Mouse (Mus musculus): ENCODE data around the gene Ptpre. TPM values are rescaled to one million over a fixed set of nuclear protein-coding genes. Genes with fewer than 3 reads are reported as not detected.

The Ptpre gene
- polyA plus RNA-seq, 1 experiment from 2014 or later = 2.3 TPM

DNA sequence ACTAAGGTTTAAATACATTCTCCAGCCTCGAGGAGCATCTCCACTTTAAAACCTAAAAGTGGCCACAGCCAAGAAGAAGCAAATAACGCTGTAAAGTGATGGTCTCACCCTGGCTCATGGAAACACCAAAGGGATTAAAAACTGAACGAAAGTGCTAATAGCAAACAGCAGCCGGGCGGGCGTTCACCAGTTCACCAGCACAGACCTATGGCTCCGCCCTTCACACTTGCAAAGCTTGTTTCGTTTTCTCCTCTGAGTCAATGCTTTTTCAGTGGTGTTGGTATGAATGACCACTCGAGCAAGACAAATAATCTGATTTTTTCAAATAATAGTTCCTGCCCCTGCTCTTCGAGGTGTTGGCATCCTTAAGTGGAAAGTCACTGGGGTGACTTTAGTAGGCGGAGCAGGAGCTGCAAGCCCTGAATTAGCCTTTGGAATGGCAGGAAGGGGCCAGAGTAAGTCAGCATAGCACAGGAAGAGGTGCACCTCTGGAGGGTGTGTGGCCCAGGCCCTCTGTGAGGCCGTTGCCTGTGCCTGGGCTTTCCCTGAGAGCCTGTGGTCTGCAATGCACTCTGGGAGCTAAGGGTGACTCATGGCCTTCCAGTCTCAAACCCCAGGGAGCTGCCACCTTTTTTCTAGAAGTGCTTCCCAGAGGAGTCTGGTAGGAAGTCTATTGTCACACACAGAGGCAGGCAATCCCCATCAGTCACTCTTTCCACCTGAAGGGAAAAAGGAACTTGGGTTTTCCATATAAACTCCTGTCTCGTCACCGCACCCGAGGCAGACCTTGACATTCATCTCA is 67.9 kb downstream of the Ptpre start:
- peaks cover 13% of the 10 kb centered on the region; the same call in 1 of the 2 replicates for H3K4me1 ChIP-seq (ENCODE audit: insufficient read depth)
- DNase-seq = peak; percentile 64
- peak overlapping the region; percentile 67 for H3K27ac ChIP-seq (ENCODE audit: low read depth)
- TF ChIP-seq CTCF (IDR thresholded peaks at IDR 0.05; ENCODE audit: low read depth) = no peak
- ATAC-seq (ENCODE audit: insufficient read depth) = peak; percentile 79
- H3K27me3 ChIP-seq (ENCODE audit: insufficient read depth, low read length) = no peaks in the 10 kb centered on the region
- no peaks in the 10 kb centered on the region for H3K9me3 ChIP-seq (ENCODE audit: low read depth, low read length)
- peak overlapping the region; percentile 29 for H3K4me2 ChIP-seq
- H3K9ac ChIP-seq = no peak overlapping the region
- no peak overlapping the region for H3K4me3 ChIP-seq (ENCODE audit: low read depth, low read length)
- 36% methylated on average over 15 of the region's 15 CpGs for WGBS
- no peaks in the 10 kb centered on the region for H3K36me3 ChIP-seq (ENCODE audit: insufficient read depth)

DNA sequence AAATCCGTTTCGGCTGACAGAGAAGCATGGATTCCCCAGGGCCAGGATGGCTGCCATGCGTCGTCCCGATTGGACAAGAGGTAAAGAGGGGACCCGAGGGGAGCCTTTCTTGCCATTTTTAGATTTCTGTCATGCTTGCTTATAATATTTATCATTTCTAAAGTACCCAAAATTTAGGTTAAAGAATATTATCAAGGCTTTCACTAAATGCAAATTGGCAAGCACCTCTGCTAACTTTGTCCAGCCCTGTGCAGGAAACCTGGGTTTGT is 68.5 kb downstream of the Ptpre start:
- Histone ChIP-seq H3K36me3 (ENCODE audit: insufficient read depth) (no peaks in the 10 kb centered on the region), H3K27me3 (ENCODE audit: insufficient read depth, low read length) (no peaks in the 10 kb centered on the region), H3K4me3 (ENCODE audit: low read depth, low read length) (no peak overlapping the region), H3K9me3 (ENCODE audit: low read depth, low read length) (no peaks in the 10 kb centered on the region), H3K9ac (no peak overlapping the region), H3K4me1 (ENCODE audit: insufficient read depth) (peaks cover 13% of the 10 kb centered on the region; the same call in 1 of the 2 replicates), H3K4me2 (no peak overlapping the region), H3K27ac (ENCODE audit: low read depth) (peak overlapping the region; percentile 67)
- ATAC-seq (ENCODE audit: insufficient read depth) (no peak), DNase-seq (no peak)
- TF ChIP-seq CTCF (IDR thresholded peaks at IDR 0.05; ENCODE audit: low read depth) = no peak
- WGBS = 74% methylated on average over 6 of the region's 6 CpGs

DNA sequence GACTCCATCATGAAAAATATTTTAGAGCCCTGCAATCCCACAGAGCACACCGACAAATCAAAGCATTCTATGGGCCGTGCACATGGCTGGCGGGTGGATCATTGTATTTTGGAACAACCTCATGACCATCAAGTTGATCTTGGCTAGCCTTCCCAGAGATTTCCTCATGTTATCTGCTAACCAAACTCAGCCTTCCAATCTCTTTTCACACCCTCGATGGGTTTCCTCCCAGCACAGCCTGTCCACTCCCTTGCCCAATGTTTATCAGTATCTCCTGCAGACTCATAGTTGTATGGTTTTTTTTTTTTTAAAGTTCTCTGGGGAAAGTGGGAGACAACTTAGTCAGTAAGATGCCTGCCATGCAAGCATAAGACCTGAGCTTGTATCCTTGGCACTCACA is 70.9 kb downstream of the Ptpre start:
- H3K4me2 ChIP-seq = no peak overlapping the region
- H3K27ac ChIP-seq (ENCODE audit: low read depth) = no peak overlapping the region
- no peak for TF ChIP-seq CTCF (IDR thresholded peaks at IDR 0.05; ENCODE audit: low read depth)
- no peaks in the 10 kb centered on the region for H3K36me3 ChIP-seq (ENCODE audit: insufficient read depth)
- H3K4me3 ChIP-seq (ENCODE audit: low read depth, low read length) = no peak overlapping the region
- peaks cover 13% of the 10 kb centered on the region; the same call in 1 of the 2 replicates for H3K4me1 ChIP-seq (ENCODE audit: insufficient read depth)
- WGBS = 67% methylated on average over 4 of the region's 4 CpGs
- no peaks in the 10 kb centered on the region for H3K27me3 ChIP-seq (ENCODE audit: insufficient read depth, low read length)
- ATAC-seq (ENCODE audit: insufficient read depth) (no peak), DNase-seq (no peak)
- H3K9ac ChIP-seq = no peak overlapping the region
- no peaks in the 10 kb centered on the region for H3K9me3 ChIP-seq (ENCODE audit: low read depth, low read length)

DNA sequence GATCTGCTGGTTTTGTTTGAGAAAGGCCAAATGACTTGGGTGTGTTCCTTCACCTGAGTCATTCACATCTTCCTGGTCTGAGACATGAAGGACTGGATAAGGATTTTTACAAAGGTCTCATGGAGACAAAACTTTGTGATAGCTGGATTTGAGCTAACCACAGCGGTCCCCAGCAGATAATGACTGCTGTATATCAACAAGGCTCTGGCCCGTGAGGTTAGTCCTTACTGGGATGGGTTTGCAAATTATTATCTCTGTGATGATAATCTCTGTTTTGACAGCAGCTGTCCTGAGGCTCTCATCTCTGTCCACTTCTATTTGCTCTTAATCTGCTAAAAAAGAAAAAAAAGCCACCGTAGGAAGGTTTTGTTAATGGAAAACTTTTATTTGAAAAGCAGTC is 71.7 kb downstream of the Ptpre start:
- TF ChIP-seq CTCF (IDR thresholded peaks at IDR 0.05; ENCODE audit: low read depth) = no peak
- 0 out of 2 replicates have a peak overlapping the region, but pooled peaks have one; percentile 4 for H3K4me2 ChIP-seq
- WGBS = 16% methylated on average over 3 of the region's 3 CpGs

DNA sequence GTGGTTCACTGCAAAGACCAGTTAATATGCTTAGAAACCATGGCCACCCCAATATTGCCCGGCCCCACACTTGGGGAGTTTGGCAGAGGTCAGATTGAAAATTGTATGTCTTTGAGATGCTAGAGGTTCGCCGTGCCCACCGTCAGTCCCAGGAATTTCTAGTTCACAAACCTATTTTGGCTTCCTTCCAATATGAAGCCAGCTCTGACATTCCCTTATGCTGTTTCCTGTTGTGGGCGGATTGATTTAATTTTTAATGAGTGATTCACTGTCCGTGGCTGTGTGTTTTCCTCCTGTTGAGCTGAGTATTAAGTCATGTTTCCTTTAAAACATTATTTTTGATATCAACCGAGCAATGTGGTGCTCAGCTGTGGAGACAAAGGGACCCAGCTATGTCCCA is 72.4 kb downstream of the Ptpre start:
- H3K9ac ChIP-seq = no peak overlapping the region
- 0 out of 2 replicates have a peak overlapping the region, but pooled peaks have one; percentile 4 for H3K4me2 ChIP-seq
- 14% methylated on average over 7 of the region's 7 CpGs for WGBS

More for the DNA sequence above, 71.7 kb downstream of the Ptpre start:
- Histone ChIP-seq H3K9me3 (ENCODE audit: low read depth, low read length) (no peaks in the 10 kb centered on the region), H3K4me1 (ENCODE audit: insufficient read depth) (peaks cover 13% of the 10 kb centered on the region; the same call in 1 of the 2 replicates), H3K27ac (ENCODE audit: low read depth) (no peak overlapping the region), H3K9ac (no peak overlapping the region), H3K4me3 (ENCODE audit: low read depth, low read length) (no peak overlapping the region), H3K36me3 (ENCODE audit: insufficient read depth) (no peaks in the 10 kb centered on the region), H3K27me3 (ENCODE audit: insufficient read depth, low read length) (no peaks in the 10 kb centered on the region)
- ATAC-seq (ENCODE audit: insufficient read depth) (no peak), DNase-seq (no peak)

DNA sequence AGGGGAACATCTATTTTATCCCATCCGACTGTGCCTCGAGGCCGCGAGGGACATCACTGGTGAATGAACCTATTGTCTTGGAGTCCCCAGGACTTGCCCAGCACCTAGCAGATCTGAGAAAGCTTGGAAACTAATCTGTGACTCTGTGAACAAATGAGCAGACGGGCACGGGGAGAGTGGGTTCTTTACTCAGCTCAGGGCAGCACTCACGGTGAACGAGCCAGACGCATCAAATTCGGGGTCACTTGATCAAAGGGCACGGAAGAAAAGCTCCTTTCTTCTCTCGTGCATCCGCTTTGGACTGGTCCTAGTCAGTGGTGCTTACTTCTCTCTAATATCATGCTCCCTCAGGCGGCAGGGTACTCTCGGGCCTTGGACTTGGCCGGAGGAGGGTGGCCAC is 75.0 kb downstream of the Ptpre start:
- peaks cover 8% of the 10 kb centered on the region; the same call in 1 of the 2 replicates for H3K4me1 ChIP-seq (ENCODE audit: insufficient read depth)
- H3K9me3 ChIP-seq (ENCODE audit: low read depth, low read length) = no peaks in the 10 kb centered on the region
- DNase-seq (no peak), ATAC-seq (ENCODE audit: insufficient read depth) (no peak)
- no peaks in the 10 kb centered on the region for H3K27me3 ChIP-seq (ENCODE audit: insufficient read depth, low read length)
- TF ChIP-seq CTCF (IDR thresholded peaks at IDR 0.05; ENCODE audit: low read depth) = no peak
- no peaks in the 10 kb centered on the region for H3K36me3 ChIP-seq (ENCODE audit: insufficient read depth)
- H3K9ac ChIP-seq = no peak overlapping the region
- H3K4me3 ChIP-seq (ENCODE audit: low read depth, low read length) = no peak overlapping the region
- no peak overlapping the region for H3K27ac ChIP-seq (ENCODE audit: low read depth)
- 72% methylated on average over 16 of the region's 16 CpGs for WGBS
- H3K4me2 ChIP-seq = no peak overlapping the region

More for the DNA sequence above, 72.4 kb downstream of the Ptpre start:
- ATAC-seq (ENCODE audit: insufficient read depth) (0 out of 2 replicates have a peak, but pooled peaks have one; percentile 36), DNase-seq (peak; percentile 56)
- no peaks in the 10 kb centered on the region for H3K27me3 ChIP-seq (ENCODE audit: insufficient read depth, low read length)
- H3K4me1 ChIP-seq (ENCODE audit: insufficient read depth) = peaks cover 13% of the 10 kb centered on the region; the same call in 1 of the 2 replicates
- no peak overlapping the region for H3K4me3 ChIP-seq (ENCODE audit: low read depth, low read length)
- H3K27ac ChIP-seq (ENCODE audit: low read depth) = no peak overlapping the region
- no peaks in the 10 kb centered on the region for H3K9me3 ChIP-seq (ENCODE audit: low read depth, low read length)
- no peaks in the 10 kb centered on the region for H3K36me3 ChIP-seq (ENCODE audit: insufficient read depth)
- TF ChIP-seq CTCF (IDR thresholded peaks at IDR 0.05; ENCODE audit: low read depth) = no peak

DNA sequence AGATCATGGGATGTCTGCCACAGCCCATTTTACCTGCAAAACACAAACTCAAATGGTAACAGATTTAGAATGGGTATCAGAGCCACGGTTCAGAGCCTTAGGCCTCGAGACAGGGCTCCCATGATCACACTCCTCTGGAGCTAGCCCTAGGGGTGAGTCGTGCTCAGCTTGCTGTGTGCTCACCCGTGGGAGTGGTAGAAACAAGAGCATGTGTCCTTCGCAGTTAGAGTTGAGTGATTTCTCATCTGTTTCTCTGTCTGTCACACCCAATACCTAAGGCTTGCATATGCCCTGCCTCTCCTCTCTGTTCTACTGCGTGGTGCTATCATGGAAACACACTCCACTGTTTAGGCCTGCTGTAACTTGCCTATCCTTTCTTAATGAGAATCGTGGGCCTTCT is 75.5 kb downstream of the Ptpre start:
- Histone ChIP-seq H3K4me1 (ENCODE audit: insufficient read depth) (peaks cover 8% of the 10 kb centered on the region; the same call in 1 of the 2 replicates), H3K9ac (no peak overlapping the region), H3K36me3 (ENCODE audit: insufficient read depth) (no peaks in the 10 kb centered on the region), H3K4me3 (ENCODE audit: low read depth, low read length) (no peak overlapping the region), H3K9me3 (ENCODE audit: low read depth, low read length) (no peaks in the 10 kb centered on the region), H3K4me2 (no peak overlapping the region), H3K27ac (ENCODE audit: low read depth) (no peak overlapping the region), H3K27me3 (ENCODE audit: insufficient read depth, low read length) (no peaks in the 10 kb centered on the region)
- 75% methylated on average over 7 of the region's 7 CpGs for WGBS
- no peak for ATAC-seq (ENCODE audit: insufficient read depth)
- TF ChIP-seq CTCF (IDR thresholded peaks at IDR 0.05; ENCODE audit: low read depth) = no peak
- no peak for DNase-seq

All from lung, embryonic 14.5 days (tissue).